Mouse (Mus musculus): Measurements from ENCODE around the gene Tmem236. TPM values are rescaled to one million over a fixed set of nuclear protein-coding genes. Genes with fewer than 3 reads are reported as not detected.

Gene Tmem236
- total RNA-seq, 2 experiments from 2014 or later, result not detected

GRCm38 (mm10) chr2:14239151-14239550 is 64.8 kb downstream of the Tmem236 start:
- no peak for DNase-seq
- intact Hi-C loops (cut with DNase I), result no loop called here

DNA sequence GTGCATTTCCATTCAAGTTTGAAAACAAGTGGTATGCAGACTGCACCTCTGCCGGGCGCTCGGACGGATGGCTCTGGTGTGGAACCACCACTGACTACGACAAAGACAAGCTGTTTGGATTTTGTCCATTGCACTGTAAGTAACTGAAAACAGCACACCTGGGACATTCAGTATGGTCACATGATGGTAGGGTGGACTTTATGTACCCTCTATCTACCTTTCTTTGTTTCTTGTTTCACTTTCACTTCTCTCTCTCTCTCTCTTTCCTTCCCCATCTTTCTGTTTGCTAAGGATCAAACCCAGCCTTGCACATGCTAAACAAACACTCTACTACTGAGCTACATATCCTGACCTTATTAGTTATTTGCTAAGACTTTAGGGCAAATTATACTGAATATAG is 69.8 kb downstream of the Tmem236 start:
- DNase-seq, result no peak
- intact Hi-C loops (cut with DNase I), result no loop called here

GRCm38 (mm10) chr2:14244668-14245067 is 70.3 kb downstream of the Tmem236 start:
- DNase-seq, result no peak
- intact Hi-C loops (cut with DNase I), result no loop called here

GRCm38 (mm10) chr2:14249839-14250564 is 75.7 kb downstream of the Tmem236 start:
- DNase-seq, result no peak
- intact Hi-C loops (cut with DNase I), result no loop called here

DNA sequence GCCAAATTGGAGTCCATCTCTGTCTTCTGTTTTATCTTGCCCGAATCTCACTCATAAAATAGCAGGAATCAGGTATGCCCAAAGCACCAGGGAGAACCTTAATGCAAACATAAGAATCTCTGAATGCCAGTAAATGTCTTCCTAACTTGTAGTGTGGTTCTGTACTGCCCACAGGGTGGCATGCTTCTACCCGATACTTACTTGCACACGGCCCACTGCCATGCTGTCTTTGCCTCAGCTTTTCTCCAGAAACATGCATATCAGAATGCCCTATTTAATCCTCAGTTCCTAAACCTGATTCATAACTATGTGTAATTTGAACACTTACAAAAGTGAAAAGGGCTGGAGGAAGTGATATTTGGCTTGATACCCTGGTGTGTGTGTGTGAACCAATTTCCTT is 77.6 kb downstream of the Tmem236 start:
- DNase-seq, result no peak
- intact Hi-C loops (cut with DNase I), result no loop called here

- intact Hi-C loops (cut with DNase I), result no loop called here
- DNase-seq, result no peak
Measured at GRCm38 (mm10) chr2:14258345-14258850, 84.1 kb downstream of the Tmem236 start.

DNA sequence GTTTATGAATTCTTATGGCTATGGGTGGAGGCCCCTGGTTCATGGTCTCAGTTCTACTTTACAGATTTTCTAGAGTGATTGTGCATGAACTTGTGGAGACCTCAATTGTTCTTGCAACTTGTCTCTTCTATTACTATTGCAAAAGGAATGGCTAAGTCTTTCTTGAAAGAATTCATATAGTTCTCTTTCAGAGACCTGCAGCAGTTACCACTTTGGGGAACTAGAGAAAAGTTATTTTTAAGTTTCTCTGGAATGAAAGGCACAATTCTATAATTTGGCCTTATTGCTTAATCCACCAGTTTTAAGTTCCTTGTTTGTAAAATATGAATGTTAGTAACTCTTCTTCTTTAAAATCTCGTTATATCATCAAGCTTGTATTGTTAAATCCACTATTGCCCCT is 87.8 kb downstream of the Tmem236 start:
- intact Hi-C loops (cut with DNase I), result no loop called here
- no peak for DNase-seq

GRCm38 (mm10) chr2:14269160-14269559 is 94.8 kb downstream of the Tmem236 start:
- intact Hi-C loops (cut with DNase I), result no loop called here

More at GRCm38 (mm10) chr2:14269160-14269559, 94.8 kb downstream of the Tmem236 start:
- peak in 1 of 2 experiments; percentile 16 for DNase-seq

Small RNA genes within 50 kb of the gene (microRNA-seq; reads per million reads assigned to microRNA genes)
- gene Mir511 (ENCODE audit: borderline number of aligned reads in 2 of 2), result 8.1 to 15.9 reads per million in 2 experiments

Other genes starting within 250 kb of the Tmem236 start
- gene Hacd1, start 118.4 kb upstream of the Tmem236 start, total RNA-seq (2021), result 100 to 1,000 TPM in 1 of 2 experiments, 10 to 100 TPM in 1; 98.4 to 113 TPM
- 10 to 100 TPM; 27.6 to 28.9 TPM for gene Stam, start 100.4 kb upstream of the Tmem236 start, total RNA-seq (2021)
- gene Mrc1, start 54.9 kb downstream of the Tmem236 start, total RNA-seq (2021), result 10 to 100 TPM; 17.3 to 22.4 TPM
- gene Slc39a12, start 213.8 kb downstream of the Tmem236 start, total RNA-seq (2021), result under 1 TPM in 1 of 2 experiments, not detected in 1; 0.22 TPM

Data from heart, postnatal 36 days (tissue).